Mouse (Mus musculus) embryonic facial prominence, embryonic 10.5 days (tissue): ENCODE data around the gene Ces3b. TPM values are rescaled to one million over a fixed set of nuclear protein-coding genes. Genes with fewer than 3 reads are reported as not detected.
"Not testable (repeated sequence)": the region's sequence is repeated elsewhere in the genome, so short reads cannot be mapped to it uniquely, and the experiment has no call there.

Experiments used
- DNase-seq: peaks from one replicate; pipeline ENCODE4 v3.0.0-alpha.2; 2017; ENCODE audit warnings: low spot score
- H3K27ac ChIP-seq: fragments of 300-500 bp; sonication (generic); replicated peaks from 2 replicates; pipeline ENCODE4 v1.5.1; 2016; ENCODE audit warnings: mild to moderate bottlenecking
- H3K27me3 ChIP-seq: fragments of 300-500 bp; sonication (generic); replicated peaks from 2 replicates; pipeline ENCODE4 v1.6.1; 2016; ENCODE audit warnings: low read depth, mild to moderate bottlenecking; ENCODE audit not compliant: poor library complexity, severe bottlenecking
- H3K36me3 ChIP-seq: fragments of 300-500 bp; sonication (generic); replicated peaks from 2 replicates; pipeline ENCODE4 v1.6.1; 2016; ENCODE audit warnings: mild to moderate bottlenecking, moderate library complexity
- H3K4me1 ChIP-seq: fragments of 300-500 bp; sonication (generic); 2 replicates; pipeline ENCODE4 v1.6.1; 2016
- H3K4me3 ChIP-seq: fragments of 300-500 bp; sonication (generic); 2 replicates; pipeline ENCODE4 v1.5.1; 2016; ENCODE audit warnings: mild to moderate bottlenecking, moderate library complexity
- H3K9me3 ChIP-seq: fragments of 300-500 bp; sonication (generic); 2 replicates; pipeline ENCODE4 v1.6.1; 2016; ENCODE audit warnings: mild to moderate bottlenecking
- WGBS: fragments of 180-500 bp; shearing (Covaris S2); methylation state at CpG from one replicate; pipeline ENCODE4 v1.1.7; 2016; 5-methylcytosine and 5-hydroxymethylcytosine counted together
- polyA plus RNA-seq: library from polyadenylated mRNA; unstranded; fragments of >200 nt; fragmentation: Nextera tagmentation; extraction: Ambion mirVana; gene quantifications from 2 replicates; pipeline ENCODE4 v1.2.1, GENCODE M21; 2016

Ces3b gene
- polyA plus RNA-seq, 1 experiment from 2014 or later: not detected

- H3K9me3 ChIP-seq, H3K27me3 ChIP-seq, DNase-seq, H3K4me3 ChIP-seq, H3K36me3 ChIP-seq, H3K4me1 ChIP-seq, H3K27ac ChIP-seq: not testable (repeated sequence)
- WGBS: 85% methylated on average over 5 of the region's 5 CpGs
These were observed 4.6 kb downstream of the Ces3b start for GRCm38 (mm10) chr8:105088166-105088565.

GRCm38 (mm10) chr8:105088581-105088980 is 5.0 kb downstream of the Ces3b start:
- Histone ChIP-seq H3K27ac (no peak overlapping the region), H3K4me3 (no peak overlapping the region), H3K9me3 (no peaks in the 10 kb centered on the region), H3K36me3 (no peaks in the 10 kb centered on the region), H3K4me1 (no peaks in the 10 kb centered on the region), H3K27me3 (no peaks in the 10 kb centered on the region)
- 71% methylated on average over 4 of the region's 4 CpGs for WGBS
- DNase-seq: no peak

- Histone ChIP-seq H3K36me3 (no peaks in the 10 kb centered on the region), H3K4me3 (no peak overlapping the region), H3K27me3 (no peaks in the 10 kb centered on the region), H3K27ac (no peak overlapping the region), H3K9me3 (no peaks in the 10 kb centered on the region), H3K4me1 (no peaks in the 10 kb centered on the region)
- WGBS: 78% methylated on average over 3 of the region's 3 CpGs
- DNase-seq: no peak
These were observed 10.4 kb downstream of the Ces3b start for GRCm38 (mm10) chr8:105093992-105094391.

- not testable (repeated sequence) for H3K4me3 ChIP-seq, DNase-seq, H3K36me3 ChIP-seq, H3K27me3 ChIP-seq, H3K9me3 ChIP-seq, H3K27ac ChIP-seq, H3K4me1 ChIP-seq
- 77% methylated on average over 4 of the region's 4 CpGs for WGBS
These were observed 18.7 kb downstream of the Ces3b start for GRCm38 (mm10) chr8:105102101-105102785.

- not testable (repeated sequence) for H3K9me3 ChIP-seq, H3K27me3 ChIP-seq, DNase-seq, H3K4me3 ChIP-seq, H3K4me1 ChIP-seq, H3K27ac ChIP-seq, H3K36me3 ChIP-seq
- 82% methylated on average over 5 of the region's 5 CpGs for WGBS
These were observed 20.1 kb downstream of the Ces3b start for GRCm38 (mm10) chr8:105103701-105104100.

DNA sequence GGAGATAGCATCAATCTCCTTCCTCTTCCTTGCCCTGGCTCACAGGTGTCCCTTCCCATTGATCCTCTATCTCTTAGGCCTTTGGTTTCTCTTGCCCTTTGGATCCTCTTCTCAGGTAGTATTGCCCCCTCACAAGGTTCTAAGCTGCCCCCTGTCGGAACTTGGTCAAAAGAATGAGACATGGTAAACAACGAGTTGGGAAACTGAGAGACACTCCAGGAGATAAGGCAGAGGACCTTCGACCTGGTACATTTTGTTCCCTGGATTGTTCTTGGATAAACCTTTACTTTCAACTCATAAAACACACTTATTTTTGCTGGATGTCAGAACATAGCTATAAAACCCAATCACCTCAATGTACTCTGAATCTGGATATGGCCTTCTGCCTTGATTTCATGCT is 20.7 kb downstream of the Ces3b start:
- no peaks in the 10 kb centered on the region for H3K9me3 ChIP-seq
- no peaks in the 10 kb centered on the region for H3K4me1 ChIP-seq
- WGBS: 88% methylated on average over 3 of the region's 3 CpGs
- no peaks in the 10 kb centered on the region for H3K36me3 ChIP-seq
- no peak for DNase-seq
- H3K4me3 ChIP-seq: no peak overlapping the region
- no peaks in the 10 kb centered on the region for H3K27me3 ChIP-seq
- H3K27ac ChIP-seq: no peak overlapping the region

DNA sequence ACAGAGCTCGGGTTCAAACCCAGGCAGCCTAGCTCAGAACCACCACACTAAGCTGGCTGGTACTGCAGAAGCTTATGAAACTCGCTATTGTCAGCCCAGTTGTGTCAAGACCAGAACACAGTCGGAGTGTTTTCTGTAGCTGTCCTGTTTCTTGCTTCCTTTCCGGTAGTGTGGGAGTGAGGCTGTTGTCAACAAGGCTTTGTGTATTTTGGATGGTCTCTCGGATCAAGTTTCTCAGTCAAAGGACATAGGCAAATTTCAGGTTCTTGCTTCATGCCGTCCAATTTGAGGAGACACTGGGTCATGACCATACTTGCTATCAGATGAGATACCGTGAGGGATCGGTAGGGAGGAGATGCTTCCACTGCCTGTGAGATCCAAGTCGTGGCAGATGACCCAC is 46.3 kb downstream of the Ces3b start:
- 84% methylated on average over 9 of the region's 9 CpGs for WGBS
- no peaks in the 10 kb centered on the region for H3K4me1 ChIP-seq
- H3K9me3 ChIP-seq: no peaks in the 10 kb centered on the region
- H3K4me3 ChIP-seq: no peak overlapping the region
- H3K36me3 ChIP-seq: no peaks in the 10 kb centered on the region
- no peak overlapping the region for H3K27ac ChIP-seq
- no peak for DNase-seq
- no peaks in the 10 kb centered on the region for H3K27me3 ChIP-seq

DNA sequence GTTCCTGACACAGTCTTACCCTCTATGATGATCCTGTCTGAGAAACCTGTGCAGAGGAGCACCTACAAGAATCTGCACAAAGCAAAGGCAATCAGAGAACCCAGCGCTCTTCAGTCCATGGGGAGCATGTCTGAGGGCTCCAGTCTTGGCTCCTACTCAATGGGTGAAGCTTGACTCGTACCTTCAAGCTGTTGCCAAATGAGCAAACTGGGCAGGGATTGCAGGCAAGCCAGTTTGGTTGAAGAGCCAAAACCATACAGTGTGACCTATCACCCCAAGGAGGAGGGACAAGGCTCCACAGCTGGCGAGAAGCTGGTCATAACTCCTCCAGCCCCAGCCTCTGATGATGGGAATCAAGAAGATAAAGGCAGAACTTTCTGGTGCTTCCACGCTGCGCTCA is 48.0 kb downstream of the Ces3b start, which contains the start of gene Ces4a:
Gene Ces4a, plus strand, starts transcription at position 292 of the 400 bp plus-strand sequence.
- no peaks in the 10 kb centered on the region for H3K9me3 ChIP-seq
- no peaks in the 10 kb centered on the region for H3K27me3 ChIP-seq
- 92% methylated on average over 5 of the region's 5 CpGs for WGBS
- H3K4me3 ChIP-seq: no peak within 1 kb of the TSS
- H3K27ac ChIP-seq: no peak within 1 kb of the TSS
- DNase-seq: no peak
- no peaks in the 10 kb centered on the region for H3K36me3 ChIP-seq
- no peaks in the 10 kb centered on the region for H3K4me1 ChIP-seq

GRCm38 (mm10) chr8:105138423-105138822 is 54.9 kb downstream of the Ces3b start:
- H3K27me3 ChIP-seq: peaks cover 12% of the 10 kb centered on the region
- no peak overlapping the region for H3K4me3 ChIP-seq
- DNase-seq: peak; percentile 62
- H3K36me3 ChIP-seq: no peaks in the 10 kb centered on the region
- WGBS: 23% methylated on average over 4 of the region's 4 CpGs
- H3K27ac ChIP-seq: no peak overlapping the region
- peaks cover 3% of the 10 kb centered on the region; the same call in 1 of the 2 replicates for H3K4me1 ChIP-seq
- H3K9me3 ChIP-seq: no peaks in the 10 kb centered on the region

DNA sequence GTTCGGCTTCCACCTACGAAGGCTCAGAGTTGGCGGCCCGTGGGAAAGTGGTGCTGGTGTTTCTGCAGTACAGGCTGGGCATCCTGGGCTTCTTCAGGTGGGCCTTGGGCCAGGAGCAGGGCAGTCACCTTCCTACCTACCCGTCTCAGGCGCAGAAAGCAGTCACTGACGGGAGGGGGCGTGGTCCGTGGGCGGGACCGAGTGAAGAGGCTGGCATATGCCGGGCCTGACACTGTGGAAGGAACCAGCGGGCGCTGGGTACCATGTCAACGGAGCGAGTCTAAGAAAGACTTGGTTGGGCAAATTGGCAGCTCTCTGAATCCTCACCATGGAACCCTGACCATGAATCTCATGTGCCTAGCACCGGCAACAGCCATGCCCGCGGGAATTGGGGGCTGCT is 58.8 kb downstream of the Ces3b start:
- WGBS: 37% methylated on average over 19 of the region's 19 CpGs
- Histone ChIP-seq H3K4me3 (0 out of 2 replicates have a peak overlapping the region, but pooled peaks have one; percentile 2), H3K27ac (no peak overlapping the region), H3K4me1 (peaks cover 3% of the 10 kb centered on the region; the same call in 1 of the 2 replicates), H3K36me3 (no peaks in the 10 kb centered on the region), H3K9me3 (no peaks in the 10 kb centered on the region), H3K27me3 (peaks cover 12% of the 10 kb centered on the region)
- DNase-seq: no peak

Other genes starting within 250 kb of the Ces3b start
- not detected in 2 replicates for gene Ces2c, start 236.7 kb upstream of the Ces3b start, polyA plus RNA-seq
- not detected in 2 replicates for gene Ces2e, start 157.5 kb upstream of the Ces3b start, polyA plus RNA-seq
- gene Ces2f, start 136.4 kb upstream of the Ces3b start, polyA plus RNA-seq: not detected in 2 replicates
- not detected in 2 replicates for gene Ces2g, start 122.0 kb upstream of the Ces3b start, polyA plus RNA-seq
- gene Ces2h, start 82.9 kb upstream of the Ces3b start, polyA plus RNA-seq: not detected in 2 replicates
- not detected in 2 replicates for gene Ces3a, start 35.2 kb upstream of the Ces3b start, polyA plus RNA-seq
- not detected in 2 replicates for gene Ces4a, start 48.0 kb downstream of the Ces3b start, polyA plus RNA-seq
- 67.5 and 73.2 TPM in 2 replicates for gene Cbfb, start 86.9 kb downstream of the Ces3b start, polyA plus RNA-seq
- gene D230025D16Rik, start 141.4 kb downstream of the Ces3b start, polyA plus RNA-seq: 25.9 and 27.1 TPM in 2 replicates
- gene B3gnt9, start 171.4 kb downstream of the Ces3b start, polyA plus RNA-seq: 1.6 and 1.7 TPM in 2 replicates
- gene Tradd, start 180.9 kb downstream of the Ces3b start, polyA plus RNA-seq: 14.6 and 16.7 TPM in 2 replicates
- 0.63 and 0.92 TPM in 2 replicates for gene Fbxl8, start 180.9 kb downstream of the Ces3b start, polyA plus RNA-seq
- 0.21 TPM in 1 of 2 replicates, not detected in the other for gene Hsf4, start 186.0 kb downstream of the Ces3b start, polyA plus RNA-seq
- 0.62 and 0.69 TPM in 2 replicates for gene Nol3, start 192.4 kb downstream of the Ces3b start, polyA plus RNA-seq
- gene 4931428F04Rik, start 206.1 kb downstream of the Ces3b start, polyA plus RNA-seq: 20.7 and 23.9 TPM in 2 replicates
- gene Exoc3l, start 212.3 kb downstream of the Ces3b start, polyA plus RNA-seq: 9.9 and 11.6 TPM in 2 replicates
- 125 and 138 TPM in 2 replicates for gene E2f4, start 213.9 kb downstream of the Ces3b start, polyA plus RNA-seq
- gene Elmo3, start 221.8 kb downstream of the Ces3b start, polyA plus RNA-seq: 2.7 and 3.5 TPM in 2 replicates
- gene Lrrc29, start 242.5 kb downstream of the Ces3b start, polyA plus RNA-seq: 1.3 TPM in 2 replicates
- gene Tmem208, start 242.6 kb downstream of the Ces3b start, polyA plus RNA-seq: 93.0 and 99.4 TPM in 2 replicates